Mouse (Mus musculus) stomach, postnatal 0 days (tissue): ENCODE results near the gene Hpcal1. TPM values are rescaled to one million over a fixed set of nuclear protein-coding genes. Genes with fewer than 3 reads are reported as not detected.

ENCODE experiments used
- ATAC-seq: fragments of 200-750 bp; cut with Nextera tagmentation; 2 replicates; pipeline ENCODE4 v1.8.0; 2017; ENCODE audit not compliant: low FRiP score, low TSS enrichment
- DNase-seq: peaks from one replicate; pipeline ENCODE4 v3.0.0-alpha.2; 2016; ENCODE audit warnings: low spot score
- H3K27ac ChIP-seq: fragments of 300-500 bp; sonication (generic); replicated peaks from 2 replicates; pipeline ENCODE4 v1.5.1; 2014; ENCODE audit warnings: mild to moderate bottlenecking, control low read depth
- H3K27me3 ChIP-seq: fragments of 300-500 bp; sonication (generic); 2 replicates; pipeline ENCODE4 v1.6.1; 2014; ENCODE audit warnings: low read length; ENCODE audit not compliant: control insufficient read depth, insufficient read depth
- H3K36me3 ChIP-seq: fragments of 300-500 bp; sonication (generic); 2 replicates; pipeline ENCODE4 v1.6.1; 2014; ENCODE audit warnings: low read length, mixed read lengths; ENCODE audit not compliant: control insufficient read depth, insufficient read depth
- H3K4me1 ChIP-seq: fragments of 300-500 bp; sonication (generic); replicated peaks from 2 replicates; pipeline ENCODE4 v1.6.1; 2014; ENCODE audit warnings: antibody characterized with exemption; ENCODE audit not compliant: control insufficient read depth, insufficient read depth
- H3K4me2 ChIP-seq: fragments of 300-500 bp; sonication (generic); replicated peaks from 2 replicates; pipeline ENCODE4 v1.6.1; 2014; ENCODE audit warnings: low read depth, mild to moderate bottlenecking, control low read depth, moderate library complexity
- H3K4me3 ChIP-seq: fragments of 300-500 bp; sonication (generic); 2 replicates; pipeline ENCODE4 v1.5.1; 2014; ENCODE audit warnings: low read depth, low read length, control low read depth
- H3K9ac ChIP-seq: fragments of 300-500 bp; sonication (generic); 2 replicates; pipeline ENCODE4 v1.6.1; 2014; ENCODE audit warnings: mild to moderate bottlenecking, low read length, control low read depth, mixed read lengths
- H3K9me3 ChIP-seq: fragments of 300-500 bp; sonication (generic); 2 replicates; pipeline ENCODE4 v1.6.1; 2016; ENCODE audit warnings: low read length; ENCODE audit not compliant: control insufficient read depth
- CTCF ChIP-seq: IDR thresholded peaks from 2 replicates; pipeline ENCODE4 v1.5.1; 2016; ENCODE audit warnings: antibody characterized with exemption, low read depth, mild to moderate bottlenecking, moderate library complexity
- EP300 ChIP-seq: optimal IDR thresholded peaks from 2 replicates; pipeline ENCODE3; 2016; ENCODE audit warnings: antibody characterized with exemption
- WGBS: fragments of 180-500 bp; shearing (Covaris S2); extraction: QIAGEN DNeasy Blood & Tissue Kit; methylation state at CpG from one replicate; pipeline ENCODE4 v1.1.7; 2014; 5-methylcytosine and 5-hydroxymethylcytosine counted together
- polyA plus RNA-seq: library from polyadenylated mRNA; unstranded; fragments of >200 nt; fragmentation: Nextera tagmentation; extraction: Ambion mirVana; gene quantifications from 2 replicates; pipeline ENCODE4 v1.2.1, GENCODE M21; 2015

Hpcal1 gene
- polyA plus RNA-seq, 1 experiment from 2014 or later = 62.6 TPM

DNA sequence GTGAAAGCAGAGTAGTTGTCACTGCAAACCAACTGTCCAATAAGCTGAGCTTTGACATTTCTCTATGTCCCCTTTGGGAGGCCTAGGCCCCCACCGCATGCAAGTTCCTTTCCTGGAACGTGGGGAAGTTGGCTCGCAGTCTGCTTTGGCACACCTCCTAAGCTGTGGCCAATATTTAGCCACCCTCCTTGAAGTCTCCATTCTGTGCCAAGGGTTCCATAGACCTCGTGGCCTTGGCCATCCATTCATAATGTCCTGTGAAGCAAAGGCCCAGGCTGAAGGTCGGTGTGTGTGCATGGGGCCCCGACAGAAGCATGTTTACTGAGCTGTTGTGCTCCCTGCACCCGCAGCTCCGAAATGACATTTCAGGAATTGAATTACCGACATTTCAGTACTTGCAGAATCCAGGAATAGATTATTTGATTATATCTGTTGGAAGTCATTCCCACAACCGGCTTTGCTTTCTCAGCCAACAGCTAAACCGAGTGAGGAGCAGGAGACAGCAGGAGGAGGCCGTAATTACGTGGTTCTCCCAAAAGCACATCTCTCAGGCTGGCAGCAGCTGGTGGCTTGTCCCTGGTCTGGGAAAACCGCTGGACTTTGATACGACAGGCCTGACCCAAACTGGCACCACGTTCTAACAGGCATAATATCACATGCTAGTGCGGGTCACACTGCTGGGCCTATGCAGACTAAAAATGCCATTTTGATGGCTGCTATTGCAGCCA is 51.1 kb downstream of the Hpcal1 start:
- ATAC-seq (peak; percentile 36; the same call in 1 of the 2 replicates), DNase-seq (peak; percentile 41)
- Histone ChIP-seq H3K4me1 (peaks cover 16% of the 10 kb centered on the region), H3K27me3 (no peaks in the 10 kb centered on the region), H3K27ac (peak overlapping the region; percentile 58), H3K4me3 (no peak overlapping the region), H3K4me2 (no peak overlapping the region), H3K9me3 (no peaks in the 10 kb centered on the region), H3K9ac (no peak overlapping the region), H3K36me3 (no peaks in the 10 kb centered on the region)
- WGBS = 45% methylated on average over 17 of the region's 17 CpGs
- TF ChIP-seq CTCF = no peak
- no peak for TF ChIP-seq EP300

DNA sequence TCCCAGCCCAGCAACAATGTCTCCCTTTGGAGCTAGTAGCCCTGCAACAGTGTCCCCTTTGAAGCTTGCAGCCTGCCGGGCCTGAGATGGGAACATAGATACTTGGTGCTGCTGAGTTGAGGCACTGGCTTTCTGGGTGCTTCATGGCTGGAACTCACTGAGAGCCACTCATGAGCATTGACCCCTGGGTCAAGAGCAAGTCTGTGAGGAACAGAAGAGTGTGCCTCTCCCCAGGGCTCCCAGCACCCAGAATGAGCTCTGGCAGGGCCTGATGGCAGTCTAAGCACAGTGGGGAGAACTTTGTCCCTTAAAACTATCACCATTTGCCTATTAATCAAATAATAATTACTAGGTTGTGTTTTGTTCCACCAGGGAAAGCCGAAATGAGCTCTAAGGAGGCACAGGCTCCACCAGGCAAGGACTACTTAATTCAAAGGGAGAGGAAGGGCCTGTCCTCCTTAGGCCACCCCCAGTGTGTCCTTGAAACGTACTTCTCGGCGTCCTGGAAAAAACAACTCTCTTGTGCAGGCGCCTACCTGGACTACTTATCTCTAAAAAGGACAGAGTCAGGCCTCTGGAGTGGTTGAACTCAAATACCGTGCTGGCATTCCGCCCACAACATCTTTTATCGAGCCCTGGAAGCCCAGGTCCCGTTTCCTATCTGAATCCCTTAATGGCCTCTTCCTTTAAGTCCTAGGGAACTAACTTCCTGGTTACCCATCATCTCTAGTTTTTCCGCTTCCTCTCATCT is 52.1 kb downstream of the Hpcal1 start:
- Histone ChIP-seq H3K27ac (peak overlapping the region; percentile 58), H3K4me3 (no peak overlapping the region), H3K27me3 (no peaks in the 10 kb centered on the region), H3K4me2 (no peak overlapping the region), H3K9ac (no peak overlapping the region), H3K4me1 (peaks cover 17% of the 10 kb centered on the region), H3K36me3 (no peaks in the 10 kb centered on the region), H3K9me3 (no peaks in the 10 kb centered on the region)
- 54% methylated on average over 11 of the region's 11 CpGs for WGBS
- ATAC-seq (no peak), DNase-seq (peak; percentile 73)
- no peak for TF ChIP-seq CTCF
- TF ChIP-seq EP300 = no peak

DNA sequence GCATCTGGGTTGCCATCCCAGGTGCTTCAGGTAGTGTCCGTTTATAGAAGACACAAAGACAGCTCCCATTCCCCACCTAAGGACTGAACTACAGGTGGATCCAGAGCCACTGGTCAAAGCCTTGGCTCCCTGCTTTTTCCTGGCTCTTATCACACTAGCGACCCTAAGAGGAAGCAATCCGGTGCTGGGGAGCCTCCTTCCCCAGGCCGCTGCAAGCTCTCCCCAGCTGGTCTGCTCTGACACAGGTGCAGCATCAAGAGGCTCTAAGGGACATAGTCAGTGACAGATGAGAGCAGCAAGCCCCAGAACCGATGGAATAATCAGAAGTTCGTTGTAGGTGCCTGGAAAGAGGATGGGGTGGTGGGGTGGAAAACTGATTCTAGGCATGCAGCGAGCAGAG is 54.8 kb downstream of the Hpcal1 start:
- WGBS = 64% methylated on average over 7 of the region's 7 CpGs

DNA sequence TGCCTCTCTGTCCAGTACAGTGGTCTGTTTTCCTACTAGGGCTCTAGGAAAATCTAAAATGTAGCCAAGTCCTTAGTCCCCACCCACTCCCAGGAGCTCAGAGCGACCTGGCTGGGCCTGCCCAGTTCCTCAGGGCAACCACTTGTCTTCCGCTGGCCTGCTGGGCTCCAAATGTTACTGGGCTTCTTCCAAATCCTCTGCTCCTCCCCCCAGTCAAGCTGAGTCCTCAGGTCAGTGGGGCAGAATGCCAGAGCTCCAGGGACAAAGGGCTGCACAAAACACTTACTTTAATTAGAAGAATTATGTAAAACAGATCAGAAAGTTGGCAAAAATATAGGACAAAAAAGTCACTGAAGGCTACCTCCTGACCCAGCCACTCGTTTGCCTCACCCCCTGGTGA is 56.1 kb downstream of the Hpcal1 start:
- TF ChIP-seq EP300 = no peak
- TF ChIP-seq CTCF = no peak
- Histone ChIP-seq H3K4me3 (no peak overlapping the region), H3K27me3 (no peaks in the 10 kb centered on the region), H3K9ac (no peak overlapping the region), H3K4me1 (peaks cover 19% of the 10 kb centered on the region), H3K9me3 (no peaks in the 10 kb centered on the region), H3K36me3 (no peaks in the 10 kb centered on the region), H3K27ac (0 out of 2 replicates have a peak overlapping the region, but pooled peaks have one; percentile 18), H3K4me2 (no peak overlapping the region)
- ATAC-seq (no peak), DNase-seq (no peak)
- 19% methylated on average over 3 of the region's 3 CpGs for WGBS

More for the DNA sequence above, 54.8 kb downstream of the Hpcal1 start:
- no peak for DNase-seq
- no peaks in the 10 kb centered on the region for H3K9me3 ChIP-seq
- H3K27me3 ChIP-seq = no peaks in the 10 kb centered on the region
- H3K36me3 ChIP-seq = no peaks in the 10 kb centered on the region
- H3K4me3 ChIP-seq = no peak overlapping the region
- no peak overlapping the region for H3K27ac ChIP-seq
- H3K4me1 ChIP-seq = peaks cover 18% of the 10 kb centered on the region
- no peak overlapping the region for H3K9ac ChIP-seq
- ATAC-seq = no peak
- TF ChIP-seq EP300 (no peak), CTCF (no peak)
- H3K4me2 ChIP-seq = no peak overlapping the region

DNA sequence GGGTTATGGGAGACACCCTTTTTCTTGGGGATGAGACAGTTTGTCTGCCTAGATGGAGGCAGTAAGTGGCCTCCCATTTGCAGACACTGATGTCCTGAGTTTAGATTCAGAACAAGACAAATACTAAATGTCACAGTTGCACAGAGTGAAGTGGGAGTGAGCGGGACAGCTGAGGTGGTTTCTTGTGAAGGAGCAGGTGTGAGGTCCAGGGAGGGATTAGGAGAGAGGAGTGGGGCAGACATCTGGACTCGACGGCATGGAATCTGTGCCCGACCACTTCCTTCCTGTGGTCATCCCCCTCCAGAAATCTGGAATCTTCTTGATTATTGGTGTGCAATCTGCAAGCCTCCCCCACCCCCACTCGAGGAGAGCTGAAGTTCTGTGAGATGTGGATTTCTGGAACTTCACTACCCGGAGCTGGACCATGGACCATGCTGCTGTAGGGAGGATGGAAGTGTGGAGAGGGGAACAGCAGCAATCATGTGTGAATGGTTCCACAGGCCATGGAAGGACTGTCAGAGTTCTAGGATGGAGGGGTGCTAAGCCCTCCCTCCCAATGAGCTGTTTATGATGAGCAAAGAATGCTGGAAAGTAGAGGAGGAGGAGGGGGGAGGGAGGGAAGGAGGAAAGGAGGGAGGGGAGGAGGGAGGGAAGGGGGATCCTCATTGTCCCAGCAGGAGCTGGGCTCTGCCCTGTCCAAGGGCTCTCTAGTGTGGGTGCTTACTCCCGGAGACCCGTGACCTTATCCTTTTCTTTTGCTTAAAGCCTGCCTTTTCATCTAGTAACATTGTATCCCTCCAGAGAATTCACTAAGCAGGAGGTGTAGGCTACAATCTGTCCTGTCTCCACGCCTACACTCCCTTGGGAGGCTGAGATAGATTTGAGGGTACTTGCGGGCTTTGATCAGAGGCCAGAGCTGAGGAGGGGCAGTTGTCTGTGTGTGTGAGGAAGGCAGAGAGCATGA is 56.8 kb downstream of the Hpcal1 start:
- DNase-seq (no peak), ATAC-seq (no peak)
- WGBS = 41% methylated on average over 10 of the region's 10 CpGs
- Histone ChIP-seq H3K9me3 (no peaks in the 10 kb centered on the region), H3K9ac (no peak overlapping the region), H3K27me3 (no peaks in the 10 kb centered on the region), H3K4me3 (no peak overlapping the region), H3K27ac (0 out of 2 replicates have a peak overlapping the region, but pooled peaks have one; percentile 18), H3K4me2 (no peak overlapping the region), H3K36me3 (no peaks in the 10 kb centered on the region), H3K4me1 (peaks cover 16% of the 10 kb centered on the region)
- no peak for TF ChIP-seq EP300
- no peak for TF ChIP-seq CTCF
